Mouse (Mus musculus) naive thymus-derived CD4-positive, alpha-beta T cell, adult 2 months (primary cell): Measurements from ENCODE around the gene Rad23a.
"Not testable (repeated sequence)": the region's sequence is repeated elsewhere in the genome, so short reads cannot be mapped to it uniquely, and the experiment has no call there.

Experiments
- DNase-seq: peaks from one replicate; pipeline ENCODE4 v3.0.0-alpha.2; 2011; ENCODE audit warnings: low read depth

Rad23a gene

DNA sequence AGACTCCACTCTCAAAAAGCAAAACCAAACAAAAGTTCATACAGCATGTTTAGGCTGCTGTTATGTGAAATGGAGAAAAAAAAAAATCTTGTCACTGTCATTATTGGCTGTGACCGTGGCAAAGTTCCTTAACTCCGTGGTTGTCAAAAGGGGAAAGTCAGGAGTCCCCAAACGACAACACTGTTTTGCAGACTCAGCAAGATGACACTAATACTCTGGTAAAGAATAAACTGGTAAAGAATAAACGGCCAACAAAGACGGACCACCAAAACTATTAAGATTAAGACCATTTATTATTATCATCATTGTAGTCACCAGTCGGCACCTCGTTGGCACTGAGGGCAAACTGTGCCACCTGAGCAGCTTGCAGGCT lies 604 bp downstream of the Rad23a start:
- DNase-seq: no peak

DNA sequence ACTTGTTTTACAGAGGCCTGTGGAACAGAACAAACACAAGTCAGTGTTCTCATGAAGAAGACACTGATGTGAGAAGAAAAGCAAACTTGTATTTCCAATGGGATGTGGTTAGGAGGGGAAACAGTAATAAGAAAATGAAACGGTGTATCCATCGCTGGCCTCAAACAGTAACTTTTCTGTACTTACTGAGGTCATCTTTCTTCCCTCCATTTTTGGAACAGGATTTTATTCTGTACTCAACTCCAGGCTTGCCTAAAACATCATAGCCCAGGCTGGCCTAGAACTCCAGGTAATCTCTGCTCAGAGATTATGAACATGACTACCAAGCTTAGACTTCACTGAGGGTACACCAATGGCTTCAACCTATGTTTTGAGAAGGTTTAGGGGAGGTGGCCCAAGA lies 1.1 kb downstream of the Rad23a start:
- DNase-seq: no peak

DNA sequence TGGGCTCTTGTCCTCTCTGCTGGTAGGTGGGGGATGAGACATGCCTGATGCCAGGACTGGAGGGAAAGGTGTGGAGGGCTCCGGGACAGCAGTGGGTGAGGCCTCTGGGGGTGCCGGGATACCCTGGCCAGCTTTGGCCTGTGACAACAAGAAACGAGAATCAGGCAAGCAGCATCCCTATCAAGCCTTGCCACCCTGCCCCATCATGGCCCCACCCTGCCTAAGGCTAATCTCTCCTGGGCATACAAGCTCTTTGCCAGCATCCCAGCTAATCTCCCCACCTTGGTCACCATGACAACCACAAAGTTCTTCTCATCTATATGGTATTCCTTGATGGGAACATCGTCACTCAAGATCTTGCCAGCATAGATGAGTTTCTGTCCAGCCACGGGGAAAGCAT lies 2.0 kb downstream of the Rad23a start:
- no peak for DNase-seq

DNA sequence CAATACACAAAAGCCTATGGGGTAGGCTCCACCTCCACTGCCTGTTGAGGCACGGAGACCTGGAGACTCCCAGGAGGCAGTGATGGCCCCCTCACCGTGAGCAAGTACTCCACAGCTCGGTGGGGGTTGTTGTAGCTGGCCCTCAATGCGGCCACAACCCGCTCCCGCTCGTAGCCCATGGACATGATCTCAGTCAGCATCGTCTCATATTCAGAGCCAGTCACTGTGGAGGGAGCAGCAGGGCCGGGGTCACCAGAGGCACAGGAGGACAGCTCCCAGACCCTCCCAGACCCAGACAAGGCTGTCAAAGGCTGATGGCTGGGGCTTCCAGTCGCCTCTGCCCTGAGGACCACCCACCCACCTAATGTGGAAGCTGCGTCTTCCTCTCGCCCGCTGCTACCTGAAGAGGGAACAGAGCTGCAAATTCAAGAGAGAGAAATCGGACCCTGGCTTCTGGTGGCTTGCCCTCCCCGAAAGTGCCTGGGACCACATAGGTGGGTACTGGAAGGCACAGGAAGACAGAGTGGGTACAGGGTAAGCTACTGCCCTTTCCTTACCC lies 2.5 kb downstream of the Rad23a start:
- no peak for DNase-seq

DNA sequence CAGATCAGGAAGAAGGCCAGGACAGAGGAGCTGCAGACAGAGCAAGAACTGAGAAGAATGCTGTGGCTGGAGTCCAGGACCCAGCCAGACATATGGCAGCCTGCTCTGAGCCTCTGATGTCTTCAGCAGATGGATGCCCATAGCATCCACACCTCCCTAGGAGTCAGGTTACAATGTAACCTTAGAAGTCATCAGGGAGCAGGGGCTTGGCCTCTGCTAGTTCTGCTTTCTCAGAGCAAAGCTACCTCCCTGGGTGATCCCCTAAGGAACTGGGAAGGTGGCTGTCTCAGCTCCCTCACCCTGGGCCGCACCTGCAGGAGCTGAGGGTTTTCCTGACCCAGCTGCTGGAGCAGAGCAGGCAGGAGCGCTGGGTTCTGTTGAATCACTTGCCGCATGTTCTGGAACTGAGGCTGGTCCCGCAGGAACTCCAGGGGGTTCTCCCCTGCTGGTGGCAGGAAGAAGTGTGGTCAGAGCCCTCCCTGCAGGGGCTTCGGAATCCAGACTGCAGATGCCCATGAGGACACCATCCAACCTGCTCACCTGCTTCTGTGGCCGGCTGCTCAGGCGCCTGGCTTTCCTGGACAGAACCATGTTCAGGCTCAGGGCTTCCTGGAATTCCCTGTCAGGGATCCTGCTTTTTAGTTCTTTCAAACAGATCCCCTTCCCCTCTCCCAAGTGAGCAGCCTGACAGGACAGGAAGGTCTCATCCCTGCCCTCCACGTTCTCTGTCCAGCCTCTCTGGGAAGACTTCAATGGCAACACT lies 3.1 kb downstream of the Rad23a start:
- no peak for DNase-seq

DNA sequence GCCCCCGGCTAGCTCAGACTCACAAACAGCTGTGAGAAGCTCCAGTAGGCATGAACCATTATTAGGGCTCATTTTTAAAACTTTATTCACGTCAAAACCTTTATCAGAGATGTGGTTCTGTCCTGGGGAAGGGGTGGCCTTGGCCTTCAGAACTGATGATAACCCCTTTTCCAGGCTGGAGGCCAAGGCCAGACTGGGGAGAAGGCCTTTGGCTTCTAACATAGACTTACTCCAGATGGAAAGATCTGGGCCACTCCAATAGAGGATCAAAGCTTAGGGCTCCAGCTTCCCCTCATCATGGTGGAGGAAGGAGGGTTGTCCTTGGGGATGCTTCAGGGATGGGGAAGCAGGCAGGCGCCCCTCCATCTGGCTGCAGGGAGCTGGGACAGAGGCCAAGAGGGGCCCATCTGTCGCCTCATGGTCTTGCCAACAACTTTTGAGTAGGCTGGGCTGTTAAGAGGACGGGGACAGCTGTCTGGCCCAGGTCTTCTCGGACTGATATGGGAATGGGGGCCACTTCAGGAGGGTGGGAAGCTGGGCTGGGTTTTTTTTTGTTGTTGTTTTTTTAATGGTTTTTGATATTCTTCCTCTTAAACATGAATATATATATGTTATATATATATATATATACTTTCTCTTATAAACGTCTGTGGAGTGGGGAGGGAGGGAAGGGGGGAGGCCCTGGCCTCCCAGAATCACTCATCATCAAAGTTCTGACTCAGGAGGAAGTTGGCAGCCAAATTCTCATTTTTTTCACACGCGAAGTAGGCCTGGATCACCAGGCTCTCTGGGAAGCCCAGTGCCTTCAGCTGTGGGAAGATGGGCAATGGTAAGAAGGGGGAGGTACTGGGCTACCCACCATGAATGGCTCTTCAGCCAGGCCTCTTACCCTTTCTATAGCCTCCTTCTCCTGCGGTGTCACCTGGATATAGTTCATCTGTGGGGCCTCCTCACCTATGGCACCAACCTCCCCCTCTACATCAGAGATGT lies 5.3 kb downstream of the Rad23a start:
- no peak for DNase-seq

DNA sequence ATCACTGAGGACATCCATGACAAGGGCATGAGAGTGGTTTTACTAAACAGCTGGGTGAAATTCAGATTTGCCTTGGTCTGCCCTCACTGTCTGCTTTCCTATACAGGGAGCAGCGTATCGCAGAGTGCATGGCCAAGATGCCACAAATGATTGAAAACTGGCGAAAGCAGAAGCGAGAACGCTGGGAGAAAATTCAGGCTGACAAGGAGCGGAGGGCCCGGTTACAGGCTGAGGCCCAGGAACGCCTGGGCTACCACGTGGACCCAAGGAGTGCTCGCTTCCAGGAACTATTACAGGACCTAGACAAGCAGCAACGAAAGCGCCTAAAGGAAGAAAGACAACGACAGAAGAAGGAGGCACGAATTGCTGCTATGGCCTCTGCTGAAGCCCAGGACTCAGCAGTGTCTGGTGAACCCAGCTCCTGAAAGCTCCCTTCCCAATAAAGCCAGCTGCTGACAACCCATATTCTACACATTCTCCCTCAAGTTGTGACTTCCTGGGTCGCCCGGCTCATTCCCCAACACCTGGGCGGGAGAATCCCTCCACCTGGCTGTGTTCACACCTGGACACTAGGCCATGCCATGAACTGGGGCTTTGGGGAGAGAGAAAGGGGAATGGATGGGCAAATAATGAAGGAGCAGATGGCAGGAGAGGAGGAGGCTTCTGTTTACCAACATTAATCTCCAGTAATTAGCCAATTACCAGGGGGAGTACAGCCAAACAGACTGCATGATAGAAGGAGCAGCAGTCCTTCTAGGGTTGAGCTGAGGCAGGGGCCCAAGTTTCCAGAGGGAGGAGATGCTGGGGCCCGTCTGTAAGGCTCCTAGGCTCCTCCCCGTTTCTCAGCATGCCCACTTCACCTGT lies 6.2 kb downstream of the Rad23a start:
- no peak for DNase-seq

DNA sequence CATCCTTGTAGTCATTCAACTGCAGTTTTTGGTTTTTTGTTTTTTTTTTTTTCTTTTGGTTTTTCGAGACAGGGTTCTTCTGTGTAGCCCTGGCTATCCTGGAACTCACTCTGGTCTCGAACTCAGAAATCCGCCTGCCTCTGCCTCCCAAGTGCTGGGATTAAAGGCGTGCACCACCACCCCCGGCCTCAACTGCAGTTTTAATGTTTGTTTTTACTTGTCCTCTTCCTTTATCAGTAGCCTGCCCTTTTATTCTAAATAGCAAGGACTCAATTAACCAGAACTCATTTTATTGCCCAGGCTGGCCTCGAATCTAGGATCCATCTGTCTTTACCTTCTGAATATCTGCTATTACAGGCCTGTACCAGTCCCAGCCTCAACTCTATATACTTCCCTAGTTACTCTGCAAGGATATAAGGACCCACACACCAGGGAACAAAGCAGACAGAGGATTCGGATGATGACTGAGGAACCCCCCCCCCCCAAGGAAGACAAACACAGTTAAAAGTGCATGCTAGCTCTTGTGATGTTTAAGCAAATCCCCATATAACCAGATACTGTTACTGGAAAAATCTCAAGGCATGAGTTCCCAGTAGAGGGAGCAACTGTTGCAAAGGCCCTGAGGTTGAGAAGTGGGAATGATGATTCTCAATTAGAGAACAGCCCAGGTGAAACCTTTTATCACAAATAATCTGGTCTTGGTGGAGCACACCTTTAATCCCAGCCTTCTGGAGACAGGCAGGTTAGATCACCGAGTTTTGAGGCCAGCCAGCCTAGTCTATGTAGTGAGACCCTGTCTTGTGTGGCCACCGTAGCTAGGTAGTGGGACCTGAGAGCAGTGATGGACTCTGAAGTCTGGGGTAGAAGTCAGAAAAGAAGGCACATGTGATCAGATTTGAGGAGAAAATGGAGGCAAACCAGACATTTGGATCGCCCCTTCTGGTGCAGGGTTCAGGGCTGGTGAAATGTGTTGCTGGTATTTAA lies 7.4 kb downstream of the Rad23a start:
- no peak for DNase-seq

DNA sequence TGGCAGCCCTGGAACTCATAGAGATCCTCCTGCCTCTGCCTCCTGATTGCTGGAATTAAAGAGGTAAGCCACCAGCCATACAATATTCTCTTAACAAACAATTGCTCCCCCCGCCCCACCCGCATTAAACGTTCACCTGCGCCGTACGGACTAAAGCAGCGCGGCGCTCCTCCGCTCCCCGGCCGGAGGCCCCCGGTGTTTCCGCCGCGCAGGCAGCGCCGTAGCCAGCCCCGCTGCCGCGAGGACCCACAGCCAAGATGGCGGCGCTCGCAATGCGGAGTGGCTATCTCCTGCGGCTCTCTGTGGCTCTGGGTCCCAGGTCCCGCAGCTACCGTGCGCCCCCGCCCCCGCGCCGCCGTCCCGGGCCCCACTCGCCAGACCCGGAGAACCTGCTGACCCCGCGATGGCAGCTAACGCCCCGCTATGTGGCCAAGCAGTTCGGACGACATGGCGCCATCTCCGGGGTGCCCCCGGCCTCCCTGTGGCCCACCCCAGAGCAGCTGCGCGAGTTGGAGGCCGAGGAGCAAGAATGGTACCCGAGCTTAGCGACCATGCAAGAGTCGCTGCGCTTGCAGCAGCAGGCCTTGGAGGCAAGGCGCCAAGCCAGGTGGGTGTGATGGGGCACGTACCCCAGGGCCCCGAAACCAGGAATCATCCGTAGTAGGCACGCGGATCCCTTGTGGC lies 8.3 kb downstream of the Rad23a start:
- peak; percentile 89 for DNase-seq

DNA sequence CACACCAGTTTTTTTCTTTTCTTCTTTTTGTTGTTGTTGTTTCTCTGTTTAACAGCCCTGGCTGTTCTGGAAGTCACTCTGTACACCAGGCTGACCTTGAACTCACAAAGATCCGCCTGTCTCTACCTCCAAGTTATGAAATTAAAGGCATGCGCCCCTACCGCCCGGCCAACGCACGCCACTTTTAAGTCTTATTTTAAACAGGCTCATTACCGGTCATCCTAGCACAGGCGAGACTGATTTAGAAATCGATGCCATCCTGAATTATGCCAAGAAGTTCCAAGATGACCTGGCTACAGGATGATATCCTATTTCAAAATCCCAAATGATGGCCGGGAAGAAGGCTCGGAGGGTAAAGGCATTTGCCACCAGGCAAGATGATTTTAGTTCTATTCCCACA lies 9.0 kb downstream of the Rad23a start, which contains the start of gene Gadd45gip1:
Gene Gadd45gip1, plus strand, starts transcription at position 33 of the 400 bp plus-strand sequence.
- DNase-seq: peak; percentile 79

DNA sequence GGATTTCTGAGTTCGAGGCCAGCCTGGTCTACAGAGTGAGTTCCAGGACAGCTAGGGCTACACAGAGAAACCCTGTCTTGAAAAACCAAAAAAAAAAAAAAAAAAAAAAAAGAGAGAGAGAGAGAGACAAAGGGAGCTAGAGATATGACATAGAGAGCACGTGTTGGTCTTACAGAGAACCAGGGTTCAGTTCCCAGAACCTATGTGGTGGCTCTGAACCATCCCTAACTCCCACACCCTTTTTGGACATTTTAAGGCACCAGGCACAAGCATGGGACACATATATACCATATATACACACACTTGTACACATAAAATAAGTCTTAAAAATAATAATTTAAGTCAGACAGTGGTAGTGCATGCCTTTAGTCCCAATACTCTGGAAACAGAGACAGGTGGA lies 13.9 kb downstream of the Rad23a start:
- not testable (repeated sequence) for DNase-seq

DNA sequence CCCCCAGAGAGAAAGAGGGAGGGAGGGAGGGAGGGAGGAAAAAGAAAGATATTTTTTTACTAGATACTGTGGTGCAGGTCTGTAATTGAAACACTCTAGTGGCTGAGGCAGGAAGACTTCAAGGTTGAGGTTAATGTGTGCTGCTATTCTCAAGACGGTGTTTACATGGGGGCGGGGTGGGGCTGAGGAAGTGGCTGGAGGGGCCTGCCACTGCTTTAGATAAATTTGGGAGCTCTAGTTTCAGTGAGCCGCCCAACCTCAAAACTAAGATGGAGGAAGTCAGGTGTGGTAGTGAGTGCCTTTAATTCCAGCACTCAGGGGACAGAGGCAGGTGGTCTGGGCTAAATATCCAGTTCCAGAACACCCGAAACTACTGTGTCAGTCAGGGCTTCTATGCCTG lies 14.8 kb downstream of the Rad23a start:
- DNase-seq: peak; percentile 60

DNA sequence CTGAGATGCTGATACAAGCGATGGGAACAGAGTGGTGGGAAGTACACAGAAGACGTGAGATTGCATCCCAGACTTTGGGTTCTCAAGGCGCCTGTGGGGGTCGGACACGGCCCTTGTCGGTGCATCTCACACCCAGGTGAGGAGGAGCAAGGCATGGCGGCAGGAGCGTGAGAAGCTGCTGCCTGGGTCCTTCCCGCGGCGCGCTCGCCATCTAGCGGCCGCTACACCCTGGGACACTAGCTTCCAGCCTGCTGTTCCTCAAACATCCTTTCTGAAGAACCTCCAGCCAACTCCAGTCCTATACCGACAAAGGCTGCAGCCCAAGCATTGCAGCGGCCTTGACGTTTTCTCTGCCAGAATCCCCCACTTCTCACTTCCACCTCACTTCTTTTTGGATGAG lies 16.8 kb downstream of the Rad23a start:
- peak; percentile 87 for DNase-seq

DNA sequence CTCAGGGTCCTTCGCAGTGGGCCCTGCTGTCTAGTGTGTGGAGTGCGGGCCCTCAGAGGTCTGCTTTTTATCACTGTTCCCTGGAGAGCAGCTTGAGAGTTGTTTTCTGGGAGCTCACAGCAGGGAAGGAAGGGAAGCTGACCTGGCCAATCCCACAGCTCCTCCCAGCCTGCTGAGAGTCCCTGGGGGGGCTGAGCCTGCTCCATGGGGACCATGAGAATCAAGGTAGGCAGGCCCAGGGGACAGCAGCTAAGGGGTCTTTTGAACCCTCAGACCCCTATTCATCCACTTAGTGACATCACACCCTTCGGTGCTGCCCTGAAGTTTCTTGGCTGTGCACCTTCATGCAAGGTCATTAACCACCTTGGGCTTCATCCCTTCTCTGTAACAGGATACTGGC lies 17.7 kb downstream of the Rad23a start, which contains the start of gene Dand5:
Gene Dand5, minus strand, starts transcription at position 101 of the 400 bp plus-strand sequence.
- no peak for DNase-seq

DNA sequence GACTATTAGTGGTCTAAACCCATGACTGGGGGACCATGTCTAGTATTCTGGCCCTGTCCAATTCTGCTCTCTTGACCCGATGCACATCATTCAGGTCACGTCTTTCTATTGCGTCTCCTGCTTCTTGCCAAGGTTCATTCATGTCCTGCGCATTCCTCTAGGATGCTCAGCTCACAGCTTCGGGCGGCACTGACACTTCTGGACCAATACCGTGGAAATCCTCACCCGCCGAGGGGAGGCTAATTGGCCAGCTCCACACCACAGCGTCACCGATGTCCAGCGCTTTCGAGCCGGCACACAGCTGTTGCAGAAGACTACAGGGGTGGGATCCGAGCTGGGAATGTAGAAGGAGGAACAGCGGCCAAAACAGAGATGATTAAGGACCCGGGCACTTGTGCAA lies 24.3 kb downstream of the Rad23a start:
- no peak for DNase-seq

DNA sequence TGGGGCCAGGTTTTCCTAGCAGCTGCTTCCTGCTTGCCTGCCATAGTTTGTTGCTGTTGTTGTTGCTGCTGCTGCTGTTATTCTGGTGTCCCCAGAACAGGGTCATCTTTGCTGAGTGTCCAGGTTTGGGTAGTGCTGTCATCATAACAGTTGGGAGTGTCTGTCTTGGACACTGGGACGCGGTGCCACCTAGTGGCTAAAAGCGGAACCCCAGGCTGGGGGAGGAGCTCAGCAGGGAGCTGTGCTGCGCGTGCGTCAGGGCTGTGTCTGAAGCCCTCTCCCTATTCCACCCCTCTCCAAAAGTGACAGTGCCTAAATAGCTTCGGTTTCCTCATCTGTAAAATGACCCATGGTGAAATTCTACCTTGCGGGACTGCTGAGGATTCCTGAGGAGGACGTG lies 24.9 kb downstream of the Rad23a start:
- peak; percentile 94 for DNase-seq

DNA sequence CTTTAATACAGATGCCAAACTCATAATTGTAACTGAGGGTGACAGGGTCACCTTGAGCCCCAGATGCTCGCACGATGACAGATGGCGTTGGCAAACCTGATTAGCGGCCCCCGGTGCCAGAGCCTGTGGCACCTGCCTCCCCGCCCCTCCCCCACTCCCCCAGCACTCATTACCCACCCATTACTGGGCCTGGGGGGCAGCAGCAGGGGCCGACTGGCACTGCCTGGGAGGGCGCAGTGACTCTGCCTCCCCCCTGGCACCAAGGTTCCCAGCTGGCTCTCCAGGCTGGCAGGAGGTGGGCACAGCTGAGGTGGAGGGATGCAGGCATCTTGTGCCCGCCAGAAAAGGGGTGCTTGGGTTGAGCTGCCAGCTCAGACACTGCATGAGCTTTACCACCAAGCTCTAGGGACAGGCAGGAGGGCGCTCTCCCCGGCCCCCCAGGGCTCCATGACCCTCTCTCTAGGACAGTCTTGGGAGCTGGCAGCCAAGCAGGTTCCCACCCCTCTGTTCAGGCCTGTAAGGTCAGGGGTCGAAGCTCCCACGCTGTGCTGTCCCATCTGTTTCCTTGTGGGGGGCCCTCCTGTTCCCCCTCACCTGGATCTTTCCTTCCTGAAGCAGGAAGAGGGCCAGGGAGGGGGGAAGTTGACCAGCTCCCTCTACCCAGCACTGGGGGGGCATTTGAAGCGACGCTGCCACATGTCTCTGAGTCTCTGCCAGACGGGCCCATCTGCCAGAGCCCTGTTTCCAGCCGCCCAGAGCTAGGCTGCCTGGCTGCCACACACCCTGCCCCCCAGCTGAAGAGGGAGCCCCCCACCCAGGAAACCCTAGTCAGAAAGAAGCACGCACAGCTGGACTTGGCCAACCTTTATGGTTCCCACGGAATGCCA lies 25.7 kb downstream of the Rad23a start:
- no peak for DNase-seq

DNA sequence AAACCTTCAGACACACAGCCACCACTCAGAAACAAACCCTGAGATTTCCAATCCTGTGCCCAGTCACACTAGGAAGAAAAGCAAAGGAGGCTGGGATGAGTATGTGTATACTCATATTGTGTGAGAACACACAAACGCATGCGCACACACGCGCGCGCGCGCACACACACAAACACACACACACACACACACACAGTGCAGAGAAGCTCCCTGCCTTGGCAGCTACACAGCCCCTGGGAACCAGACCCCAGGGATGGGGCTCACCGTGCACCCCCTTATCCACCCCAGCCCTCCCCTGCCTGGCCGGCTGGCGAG lies 26.3 kb downstream of the Rad23a start:
- no peak for DNase-seq

DNA sequence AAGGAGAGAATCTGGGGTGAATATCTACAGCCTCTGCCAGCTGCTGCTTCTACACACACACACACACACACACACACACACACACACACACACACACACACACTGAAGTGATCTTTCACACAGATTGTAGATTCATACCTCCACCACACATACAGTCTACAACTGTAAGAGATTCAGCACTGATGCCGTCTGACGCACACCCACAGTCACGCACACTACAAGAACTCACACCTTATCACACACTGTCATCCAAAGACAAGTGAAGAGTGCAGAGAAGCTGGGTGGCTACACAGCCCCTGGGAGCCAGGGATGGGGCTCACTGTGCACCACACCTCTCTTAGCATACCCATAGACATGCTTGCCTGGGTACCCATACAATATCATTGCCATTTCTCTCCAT lies 26.6 kb downstream of the Rad23a start:
- DNase-seq: no peak
